Mouse (Mus musculus) heart, postnatal 0 days (tissue): Measurements from ENCODE around the gene Esp22.
"Not testable (repeated sequence)": the region's sequence is repeated elsewhere in the genome, so short reads cannot be mapped to it uniquely, and the experiment has no call there.

Experiments used
- CTCF ChIP-seq: IDR thresholded peaks from 2 replicates; pipeline ENCODE4 v1.5.1; 2016; ENCODE audit warnings: antibody characterized with exemption, control low read depth, low read depth
- EP300 ChIP-seq: IDR thresholded peaks from 2 replicates; pipeline ENCODE4 v1.6.1; 2016; ENCODE audit warnings: antibody characterized with exemption, low read depth

GRCm38 (mm10) chr17:39107126-39107525 is 12.0 kb downstream of the Esp22 start:
- not testable (repeated sequence) for TF ChIP-seq CTCF, EP300
